Mouse (Mus musculus) gonadal fat pad, adult 2 months (tissue): ENCODE measurements around the gene Hvcn1. TPM values are rescaled to one million over a fixed set of nuclear protein-coding genes. Genes with fewer than 3 reads are reported as not detected.

Experiments
- polyA plus RNA-seq: library from polyadenylated mRNA; depleted of rRNA; stranded (reverse); fragments of >200 nt; gene quantifications from 2 replicates; pipeline ENCODE4 v1.2.3, GENCODE M21; 2012; rRNA removed

Gene Hvcn1
- polyA plus RNA-seq, 1 experiment, result 38.3 TPM

Other genes with a start within 250 kb of the Hvcn1 start
- gene Cux2, start 156.7 kb upstream of the Hvcn1 start, polyA plus RNA-seq, result 2.3 and 2.5 TPM in 2 replicates
- 0.70 TPM in 1 of 2 replicates, not detected in the other for gene Myl2, start 105.9 kb upstream of the Hvcn1 start, polyA plus RNA-seq
- 0.41 and 0.69 TPM in 2 replicates for gene Ccdc63, start 66.0 kb upstream of the Hvcn1 start, polyA plus RNA-seq
- gene Ppp1cc, start 48.5 kb upstream of the Hvcn1 start, polyA plus RNA-seq, result 97.8 and 104 TPM in 2 replicates
- gene Tctn1, start 57.7 kb downstream of the Hvcn1 start, polyA plus RNA-seq, result 44.4 and 46.7 TPM in 2 replicates
- 20.0 and 20.4 TPM in 2 replicates for gene Pptc7, start 77.6 kb downstream of the Hvcn1 start, polyA plus RNA-seq
- gene Rad9b, start 147.4 kb downstream of the Hvcn1 start, polyA plus RNA-seq, result 12.3 and 12.7 TPM in 2 replicates
- gene Vps29, start 147.6 kb downstream of the Hvcn1 start, polyA plus RNA-seq, result 100 and 102 TPM in 2 replicates
- 27.8 and 28.2 TPM in 2 replicates for gene Gpn3, start 165.1 kb downstream of the Hvcn1 start, polyA plus RNA-seq
- 24.1 and 28.9 TPM in 2 replicates for gene Fam216a, start 165.6 kb downstream of the Hvcn1 start, polyA plus RNA-seq
- 188 and 195 TPM in 2 replicates for gene Arpc3, start 185.1 kb downstream of the Hvcn1 start, polyA plus RNA-seq
- 26.3 and 29.8 TPM in 2 replicates for gene Anapc7, start 214.9 kb downstream of the Hvcn1 start, polyA plus RNA-seq